Mouse (Mus musculus) lung, postnatal 0 days (tissue): ENCODE results near the gene Ydjc.

Experiments
- CTCF ChIP-seq: IDR thresholded peaks from 2 replicates; pipeline ENCODE4 v1.5.1; 2016; ENCODE audit warnings: antibody characterized with exemption, mild to moderate bottlenecking
- EP300 ChIP-seq: IDR thresholded peaks from 2 replicates; pipeline ENCODE4 v1.6.1; 2016; ENCODE audit warnings: antibody characterized with exemption, mild to moderate bottlenecking, control low read depth

DNA sequence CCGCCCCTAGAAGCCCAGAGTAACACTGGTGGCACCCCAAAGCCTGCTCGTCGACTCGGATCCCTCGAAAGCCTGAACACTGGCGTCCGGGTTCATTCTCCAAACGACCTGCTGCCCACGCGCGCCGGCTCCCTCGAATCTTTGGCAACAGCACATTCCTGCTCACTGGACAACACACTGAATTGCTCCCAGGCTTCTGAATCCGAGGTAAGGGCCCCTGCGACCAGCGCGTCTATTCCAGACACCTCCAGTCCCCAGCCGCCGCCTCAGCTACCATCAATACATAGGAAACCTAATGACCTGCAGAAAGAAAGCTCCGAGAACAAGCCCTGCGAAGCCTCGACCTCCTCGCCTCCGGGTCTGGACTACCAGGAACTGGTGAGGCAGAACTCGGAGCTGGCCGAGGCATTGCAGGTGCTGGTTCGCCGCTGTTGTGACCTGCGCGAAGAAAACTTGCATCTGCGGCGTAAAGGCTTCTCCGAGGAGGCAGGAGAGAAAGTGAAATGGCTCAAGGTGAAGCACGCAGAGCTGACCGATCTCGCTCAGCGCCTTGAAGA, 65.1 kb downstream of the Ydjc start:
- TF ChIP-seq EP300 = no peak
- no peak for TF ChIP-seq CTCF
